Mouse (Mus musculus): ENCODE results near the gene Det1.

Det1 gene

GRCm38 (mm10) chr7:78846737-78847434 lies at the start of gene Det1:
Gene Det1, minus strand, starts transcription at chr7:78847263.
- peak; percentile 94 for DNase-seq (ENCODE audit: low spot score in 2 of 2)

- peak; percentile 94 to 97 for DNase-seq (ENCODE audit: low spot score in 2 of 2)
Measured at GRCm38 (mm10) chr7:78895653-78896333, 48.7 kb upstream of the Det1 start, which contains the start of gene Aen. Gene Aen, plus strand, starts transcription at chr7:78895854.

GRCm38 (mm10) chr7:78895021-78895652 lies 48.1 kb upstream of the Det1 start:
- no peak for DNase-seq (ENCODE audit: low spot score in 2 of 2)

- DNase-seq (ENCODE audit: low spot score in 2 of 2): no peak
Measured at GRCm38 (mm10) chr7:78893917-78894316, 46.9 kb upstream of the Det1 start.

- DNase-seq (ENCODE audit: low spot score in 2 of 2): peak; percentile 87 to 94
Measured at GRCm38 (mm10) chr7:78890641-78891040, 43.6 kb upstream of the Det1 start.

- no peak for DNase-seq (ENCODE audit: low spot score in 2 of 2)
Measured at GRCm38 (mm10) chr7:78887431-78887842, 40.4 kb upstream of the Det1 start.

- DNase-seq (ENCODE audit: low spot score in 2 of 2): no peak
Measured at GRCm38 (mm10) chr7:78886496-78886895, 39.4 kb upstream of the Det1 start.

GRCm38 (mm10) chr7:78885404-78885803 lies 38.3 kb upstream of the Det1 start:
- DNase-seq (ENCODE audit: low spot score in 2 of 2): peak in 1 of 2 experiments; percentile 9

- DNase-seq (ENCODE audit: low spot score in 2 of 2): peak in 1 of 2 experiments; percentile 47
Measured at GRCm38 (mm10) chr7:78884139-78884538, 37.1 kb upstream of the Det1 start.

- DNase-seq (ENCODE audit: low spot score in 2 of 2): peak in 1 of 2 experiments; percentile 7
Measured at GRCm38 (mm10) chr7:78883726-78884060, 36.6 kb upstream of the Det1 start.

- peak in 1 of 2 experiments; percentile 22 for DNase-seq (ENCODE audit: low spot score in 2 of 2)
Measured at GRCm38 (mm10) chr7:78883016-78883725, 36.1 kb upstream of the Det1 start.

- peak; percentile 60 to 67 for DNase-seq (ENCODE audit: low spot score in 2 of 2)
Measured at GRCm38 (mm10) chr7:78882469-78882837, 35.4 kb upstream of the Det1 start.

GRCm38 (mm10) chr7:78881607-78882468 lies 34.8 kb upstream of the Det1 start:
- DNase-seq (ENCODE audit: low spot score in 2 of 2): peak in 1 of 2 experiments; percentile 11

GRCm38 (mm10) chr7:78872831-78873230 lies 25.8 kb upstream of the Det1 start:
- no peak for DNase-seq (ENCODE audit: low spot score in 2 of 2)

GRCm38 (mm10) chr7:78872366-78872765 lies 25.3 kb upstream of the Det1 start:
- DNase-seq (ENCODE audit: low spot score in 2 of 2): no peak

GRCm38 (mm10) chr7:78868731-78869130 lies 21.7 kb upstream of the Det1 start:
- no peak for DNase-seq (ENCODE audit: low spot score in 2 of 2)

GRCm38 (mm10) chr7:78865212-78865949 lies 18.3 kb upstream of the Det1 start:
- no peak for DNase-seq (ENCODE audit: low spot score in 2 of 2)

GRCm38 (mm10) chr7:78864446-78864802 lies 17.4 kb upstream of the Det1 start:
- no peak for DNase-seq (ENCODE audit: low spot score in 2 of 2)

- DNase-seq (ENCODE audit: low spot score in 2 of 2): no peak
Measured at GRCm38 (mm10) chr7:78863796-78864445, 16.9 kb upstream of the Det1 start.

GRCm38 (mm10) chr7:78855044-78855655 lies 8.1 kb upstream of the Det1 start:
- no peak for DNase-seq (ENCODE audit: low spot score in 2 of 2)

All from right cerebral cortex, adult 2 months (tissue).